Mouse (Mus musculus) testis, postnatal 14 days (tissue): ENCODE results near the gene Cyp2c23.

Experiments
- DNase-seq: peaks from one replicate; pipeline ENCODE4 v3.0.0; 2021; ENCODE audit warnings: low spot score

The Cyp2c23 gene

GRCm38 (mm10) chr19:43972129-43972528, 56.9 kb downstream of the Cyp2c23 start:
- DNase-seq: no peak

DNA sequence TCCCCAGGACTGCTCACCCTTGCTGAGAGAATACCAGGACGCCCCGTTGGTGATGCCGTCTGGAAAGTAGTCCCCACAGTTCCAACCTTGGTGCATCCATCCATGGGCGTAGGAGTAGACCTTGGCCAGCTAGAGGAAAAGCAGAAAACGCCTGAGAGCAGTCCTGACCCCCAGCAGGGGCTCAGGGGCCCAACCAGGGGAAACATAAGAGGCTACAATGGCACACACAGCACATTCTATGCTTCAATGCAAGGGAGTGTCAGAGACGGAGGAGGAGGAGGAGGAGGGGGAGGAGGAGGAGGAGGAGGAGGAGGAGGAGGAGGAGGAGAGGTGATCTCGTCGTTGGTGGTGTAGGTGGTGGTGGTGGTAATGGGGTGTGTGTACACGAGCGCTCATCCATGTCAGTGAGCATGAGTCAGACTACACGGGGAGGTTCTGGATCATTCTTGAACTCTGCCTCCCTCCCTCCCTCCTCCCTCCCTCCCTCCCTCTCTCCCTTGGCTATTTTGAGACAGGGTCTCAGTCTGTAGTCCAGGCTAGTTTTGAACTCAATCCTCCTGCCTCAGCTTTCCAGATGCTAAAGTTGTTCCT, 60.5 kb downstream of the Cyp2c23 start:
- no peak for DNase-seq

DNA sequence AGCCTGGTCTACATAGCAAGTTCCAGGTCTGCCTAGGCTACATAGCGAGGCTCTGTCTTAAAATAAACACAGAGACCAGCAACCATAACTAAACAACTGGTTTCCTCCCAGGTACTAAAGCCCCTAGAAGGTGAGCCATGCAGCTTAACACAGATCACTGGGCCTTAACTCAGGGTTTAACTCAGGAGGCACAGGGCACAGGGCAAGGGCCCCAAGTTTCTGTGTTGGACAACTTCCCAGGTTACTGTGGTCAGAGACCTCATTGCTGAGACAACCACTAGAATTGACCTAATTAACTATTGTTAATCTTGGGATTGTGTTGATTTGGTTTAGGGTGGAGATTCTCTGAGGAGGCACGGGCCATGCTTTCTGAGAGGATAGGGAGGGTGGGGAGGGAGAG, 62.5 kb downstream of the Cyp2c23 start:
- DNase-seq: no peak

DNA sequence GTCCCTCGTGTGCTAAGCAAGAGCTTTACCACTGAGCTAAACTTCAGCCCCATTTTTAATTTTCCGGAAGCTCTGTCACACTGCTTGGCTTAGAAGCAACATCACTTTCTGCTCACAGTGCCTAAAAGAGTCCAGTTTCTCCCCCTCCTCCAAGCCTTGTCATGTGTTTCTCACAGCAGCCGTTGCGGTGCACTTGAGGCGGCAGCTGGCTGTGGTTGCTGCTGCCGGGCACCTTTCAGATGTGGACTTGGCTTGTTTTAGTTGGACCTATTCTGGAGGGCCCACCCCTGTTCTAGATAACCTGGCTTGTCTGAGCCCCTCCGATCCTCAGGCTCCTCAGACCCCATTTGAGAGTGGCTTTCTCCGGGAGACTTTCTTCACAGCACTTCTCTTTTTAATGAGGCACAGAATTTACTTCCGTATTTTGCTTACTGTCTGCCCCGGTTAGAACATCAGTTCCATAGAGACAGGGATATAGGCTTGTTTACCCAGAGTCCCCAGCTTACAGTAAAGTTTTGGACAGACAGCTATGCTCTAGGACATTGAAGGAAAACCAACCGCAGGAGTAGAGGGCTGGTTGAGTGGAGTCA, 63.4 kb downstream of the Cyp2c23 start:
- DNase-seq: no peak

DNA sequence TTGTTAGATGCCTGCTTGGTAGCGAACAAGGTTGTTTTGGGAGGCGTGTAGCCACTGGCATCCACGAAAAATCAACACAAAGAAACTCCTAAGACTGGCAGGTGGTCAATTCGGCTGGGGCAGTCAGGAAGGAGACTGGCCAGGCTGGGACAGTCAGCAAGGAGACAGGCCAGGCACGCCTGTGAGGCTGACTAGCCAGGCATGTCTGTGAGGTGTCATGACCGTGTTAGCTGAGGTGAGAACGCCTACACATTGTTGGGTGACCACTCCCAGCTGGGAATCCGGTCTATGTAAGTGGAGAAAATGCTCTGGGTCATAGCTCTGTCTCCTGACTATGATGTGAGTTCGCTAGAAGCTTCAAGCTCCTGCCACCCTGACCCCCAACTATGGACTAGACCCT, 66.2 kb downstream of the Cyp2c23 start:
- no peak for DNase-seq

DNA sequence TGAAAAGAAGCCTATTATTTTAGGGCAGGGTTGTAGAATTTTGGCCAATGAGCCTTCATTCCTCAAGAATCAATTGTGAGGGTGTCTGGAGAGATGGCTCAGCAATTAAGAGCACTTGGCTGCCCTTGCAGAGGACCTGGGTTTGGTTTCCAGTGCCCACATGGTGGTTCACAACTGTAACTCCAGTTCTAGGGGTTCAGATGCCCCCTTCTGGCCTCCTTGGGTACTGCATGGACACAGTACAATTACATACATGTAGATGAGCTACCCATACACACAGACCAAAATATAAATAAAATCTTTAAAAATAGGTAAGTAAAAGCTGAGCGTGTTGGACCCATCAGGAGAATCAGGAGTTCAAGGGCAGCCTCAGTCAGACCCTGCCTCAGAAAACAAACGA, 67.8 kb downstream of the Cyp2c23 start:
- DNase-seq: no peak

- no peak for DNase-seq
These were observed 69.0 kb downstream of the Cyp2c23 start for GRCm38 (mm10) chr19:43960014-43960413.

DNA sequence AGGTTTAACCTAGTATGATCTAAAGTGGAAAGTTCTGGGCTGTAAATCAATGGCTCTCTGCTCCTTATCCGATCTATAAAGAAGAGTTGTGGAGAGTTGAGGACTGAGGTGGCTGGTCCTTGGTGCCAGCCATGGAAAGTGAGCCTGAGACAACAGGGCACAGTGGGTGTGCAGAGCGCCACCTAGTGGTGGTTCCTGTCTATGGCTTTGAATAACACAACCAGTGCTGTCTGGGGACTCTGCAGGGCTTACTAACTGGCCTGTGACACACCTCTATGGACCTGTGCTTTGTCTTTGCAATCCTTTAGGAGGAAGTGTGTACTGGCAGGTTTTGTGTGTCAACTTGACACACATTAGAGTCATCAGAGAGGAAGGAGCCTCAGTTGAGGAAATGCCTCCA, 69.8 kb downstream of the Cyp2c23 start:
- peak; percentile 70 for DNase-seq

DNA sequence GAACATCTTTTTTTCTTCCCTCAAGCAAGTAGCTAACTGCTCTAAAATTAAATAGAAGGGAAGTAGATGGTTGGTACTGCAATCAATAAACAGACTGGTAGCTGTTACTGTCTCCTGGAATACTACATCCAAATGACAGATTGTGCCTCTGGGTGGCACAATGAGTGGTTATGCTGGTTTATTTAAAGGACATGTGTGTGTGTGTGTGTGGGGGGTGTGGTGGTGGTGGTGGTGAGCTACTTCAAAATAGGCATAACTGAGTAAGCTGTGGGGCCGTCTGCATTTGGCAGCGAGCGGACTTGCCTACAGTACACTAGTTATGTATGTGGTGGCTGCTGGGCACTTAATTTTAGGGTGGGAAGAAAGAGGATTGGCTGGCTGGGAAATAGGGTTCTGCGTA, 71.1 kb downstream of the Cyp2c23 start:
- no peak for DNase-seq

GRCm38 (mm10) chr19:43957402-43957801, 71.6 kb downstream of the Cyp2c23 start:
- DNase-seq: no peak

- DNase-seq: no peak
These were observed 73.7 kb downstream of the Cyp2c23 start for GRCm38 (mm10) chr19:43955266-43955665.
